Mouse (Mus musculus) skeletal muscle tissue, adult 2 months (tissue): ENCODE measurements at regions not wholly inside any gene's neighbourhood (a gene's known extent, or its start where the extent isn't known, plus 50 kb on each side); places are given as distances from the start of the nearest gene placed in this dataset.

Source experiments
- DNase-seq: peaks from one replicate; pipeline ENCODE4 v3.0.0-alpha.2; 2012; ENCODE audit warnings: low read depth, low spot score

GRCm38 (mm10) chr3:143417401-143417800 lies 535.6 kb upstream of the Pkn2 start:
- no peak for DNase-seq

GRCm38 (mm10) chr3:143411655-143412054 lies 529.9 kb upstream of the Pkn2 start:
- DNase-seq = no peak

- DNase-seq = no peak
These were observed 517.2 kb upstream of the Pkn2 start for GRCm38 (mm10) chr3:143398966-143399365.

- no peak for DNase-seq
These were observed 502.6 kb upstream of the Pkn2 start for GRCm38 (mm10) chr3:143384357-143384756.

GRCm38 (mm10) chr3:143379193-143379592 lies 497.4 kb upstream of the Pkn2 start:
- DNase-seq = peak; percentile 17

GRCm38 (mm10) chr3:143377446-143377845 lies 495.6 kb upstream of the Pkn2 start:
- no peak for DNase-seq

GRCm38 (mm10) chr3:143375527-143376061 lies 493.8 kb upstream of the Pkn2 start:
- DNase-seq = no peak

GRCm38 (mm10) chr3:143373501-143373900 lies 491.7 kb upstream of the Pkn2 start:
- DNase-seq = no peak

GRCm38 (mm10) chr3:143369002-143369401 lies 487.2 kb upstream of the Pkn2 start:
- no peak for DNase-seq

GRCm38 (mm10) chr3:143340032-143340431 lies 458.2 kb upstream of the Pkn2 start:
- no peak for DNase-seq

- DNase-seq = no peak
These were observed 451.5 kb upstream of the Pkn2 start for GRCm38 (mm10) chr3:143333339-143333738.

- DNase-seq = no peak
These were observed 446.7 kb upstream of the Pkn2 start for GRCm38 (mm10) chr3:143328521-143328920.

- DNase-seq = no peak
These were observed 445.8 kb upstream of the Pkn2 start for GRCm38 (mm10) chr3:143327652-143328051.

GRCm38 (mm10) chr3:143316457-143316856 lies 434.7 kb upstream of the Pkn2 start:
- DNase-seq = no peak

- no peak for DNase-seq
These were observed 410.0 kb upstream of the Pkn2 start for GRCm38 (mm10) chr3:143291793-143292192.

- no peak for DNase-seq
These were observed 382.3 kb upstream of the Pkn2 start for GRCm38 (mm10) chr3:143264132-143264531.

GRCm38 (mm10) chr3:143252643-143253042 lies 370.8 kb upstream of the Pkn2 start:
- no peak for DNase-seq

- DNase-seq = no peak
These were observed 370.2 kb upstream of the Pkn2 start for GRCm38 (mm10) chr3:143252008-143252407.

GRCm38 (mm10) chr3:143242691-143243090 lies 360.9 kb upstream of the Pkn2 start:
- no peak for DNase-seq

GRCm38 (mm10) chr3:143240545-143241383 lies 359.0 kb upstream of the Pkn2 start:
- no peak for DNase-seq

- no peak for DNase-seq
These were observed 356.7 kb upstream of the Pkn2 start for GRCm38 (mm10) chr3:143238546-143238945.

GRCm38 (mm10) chr3:143223999-143224729 lies 342.4 kb upstream of the Pkn2 start:
- DNase-seq = no peak
